Comparison of ENCODE assay signal across 7 mouse cellular contexts in the genomic region with DNA sequence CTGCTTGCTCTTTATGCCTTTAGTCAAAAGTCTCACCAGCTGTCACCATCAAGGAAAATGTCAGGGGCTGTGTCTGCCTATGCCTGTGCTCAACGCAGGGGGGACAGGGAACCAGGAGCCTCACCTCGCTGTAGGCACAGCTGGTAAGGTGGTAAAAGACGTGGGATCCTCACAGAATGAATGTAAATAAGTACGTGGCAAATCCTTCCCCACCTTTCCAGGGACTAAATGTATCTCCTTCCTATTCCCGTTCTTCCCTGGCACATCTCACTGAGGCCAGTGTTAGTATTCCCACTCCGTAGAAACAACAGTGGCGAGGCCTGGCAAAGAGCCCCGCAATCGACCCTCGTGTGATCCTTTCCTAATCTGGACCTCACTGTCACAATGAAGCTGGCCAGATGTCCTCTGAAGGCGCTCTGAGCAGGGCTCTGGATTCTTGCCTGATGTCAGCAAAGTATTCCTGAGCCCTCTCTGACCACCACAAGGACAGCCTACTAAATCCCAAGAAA.
A peak's percentile ranks its signal among the peaks of the same experiment; 100 is the strongest.
DNase-seq lines count a peak whose midpoint lies in the region; ATAC-seq and TF ChIP-seq lines count a peak whose summit lies in the region.

No protein-coding gene starts in this region.

- TF ChIP-seq POLR2A in thymus, adult 2 months (IDR thresholded peaks at IDR 0.05; ENCODE audit: control insufficient read depth, extremely low read depth, insufficient read depth, low read length, poor library complexity), result no peak

- H3K9me3 ChIP-seq in heart, embryonic 12.5 days (replicated peaks), result no peaks in the 10 kb centered on the region
- H3K9me3 ChIP-seq in intestine, embryonic 16.5 days (ENCODE audit: control insufficient read depth, low read length), result no peaks in the 10 kb centered on the region
- H3K9me3 ChIP-seq in liver, postnatal 0 days (ENCODE audit: low read length), result no peaks in the 10 kb centered on the region

- ATAC-seq in heart, embryonic 12.5 days (ENCODE audit: insufficient number of reproducible peaks, low FRiP score), result peak; percentile 75
- peak; percentile 46; the same call in 1 of the 2 replicates for ATAC-seq in intestine, embryonic 16.5 days
- no peak for ATAC-seq in liver, postnatal 0 days

- intact Hi-C loops in left cerebral cortex, adult 2 months (cut with DNase I), result no loop called here

- H3K4me3 ChIP-seq in left cerebral cortex, adult 2 months, result no peak overlapping the region
- H3K4me3 ChIP-seq in heart, embryonic 12.5 days, result peak overlapping the region; percentile 1; the same call in 1 of the 2 replicates
- no peak overlapping the region for H3K4me3 ChIP-seq in intestine, embryonic 16.5 days (ENCODE audit: low read length)
- H3K4me3 ChIP-seq in thymus, adult 2 months (ENCODE audit: control insufficient read depth, insufficient read depth, low read length), result no peak overlapping the region
- no peak overlapping the region for H3K4me3 ChIP-seq in liver, postnatal 0 days (ENCODE audit: low read depth, low read length)

- H3K36me3 ChIP-seq in heart, embryonic 12.5 days, result no peaks in the 10 kb centered on the region
- H3K36me3 ChIP-seq in intestine, embryonic 16.5 days (ENCODE audit: control insufficient read depth, insufficient read depth, low read length), result no peaks in the 10 kb centered on the region
- no peaks in the 10 kb centered on the region for H3K36me3 ChIP-seq in thymus, adult 2 months (ENCODE audit: control insufficient read depth, insufficient read depth, low read length)
- H3K36me3 ChIP-seq in liver, postnatal 0 days (replicated peaks; ENCODE audit: insufficient read depth, low read length), result no peaks in the 10 kb centered on the region

- no peak for TF ChIP-seq EP300 in liver, postnatal 0 days (IDR thresholded peaks at IDR 0.05; ENCODE audit: low read depth)

- peaks cover 14% of the 10 kb centered on the region for H3K4me1 ChIP-seq in heart, embryonic 12.5 days (replicated peaks)
- no peaks in the 10 kb centered on the region for H3K4me1 ChIP-seq in intestine, embryonic 16.5 days (ENCODE audit: control insufficient read depth, insufficient read depth, low read length)
- no peaks in the 10 kb centered on the region for H3K4me1 ChIP-seq in thymus, adult 2 months (replicated peaks; ENCODE audit: control insufficient read depth, insufficient read depth, low read length)
- H3K4me1 ChIP-seq in liver, postnatal 0 days (ENCODE audit: insufficient read depth), result no peaks in the 10 kb centered on the region

- peak overlapping the region; percentile 48 for H3K4me2 ChIP-seq in heart, embryonic 12.5 days
- H3K4me2 ChIP-seq in intestine, embryonic 16.5 days (ENCODE audit: low read depth, low read length), result no peak overlapping the region
- H3K4me2 ChIP-seq in liver, postnatal 0 days (ENCODE audit: low read depth, low read length), result no peak overlapping the region

- H3K27ac ChIP-seq in left cerebral cortex, adult 2 months, result peak overlapping the region; percentile 50; the same call in 1 of the 2 replicates
- H3K27ac ChIP-seq in heart, embryonic 12.5 days (ENCODE audit: poor library complexity, severe bottlenecking), result peak overlapping the region; percentile 71
- no peak overlapping the region for H3K27ac ChIP-seq in intestine, embryonic 16.5 days (ENCODE audit: low read length)
- H3K27ac ChIP-seq in thymus, adult 2 months (ENCODE audit: control insufficient read depth, insufficient read depth, low read length), result no peak overlapping the region
- no peak overlapping the region for H3K27ac ChIP-seq in liver, postnatal 0 days (ENCODE audit: low read depth)

- no peaks in the 10 kb centered on the region for H3K27me3 ChIP-seq in heart, embryonic 12.5 days (replicated peaks)
- no peaks in the 10 kb centered on the region for H3K27me3 ChIP-seq in intestine, embryonic 16.5 days (replicated peaks; ENCODE audit: control insufficient read depth, insufficient read depth, low read length)
- no peaks in the 10 kb centered on the region for H3K27me3 ChIP-seq in thymus, adult 2 months (ENCODE audit: control insufficient read depth, insufficient read depth, low read length)
- no peaks in the 10 kb centered on the region for H3K27me3 ChIP-seq in liver, postnatal 0 days (ENCODE audit: insufficient read depth, low read length)

- 12% methylated on average over 11 of the region's 11 CpGs for WGBS in heart, embryonic 12.5 days
- 24% methylated on average over 11 of the region's 11 CpGs for WGBS in intestine, embryonic 16.5 days
- 38% methylated on average over 11 of the region's 11 CpGs for WGBS in thymus, adult 2 months
- WGBS in liver, postnatal 0 days (ENCODE audit: insufficient replicate concordance), result 25% methylated on average over 11 of the region's 11 CpGs

- no peak; the same call in 1 of the 2 replicates for TF ChIP-seq CTCF in left cerebral cortex, adult 2 months (IDR thresholded peaks at IDR 0.05)
- TF ChIP-seq CTCF in thymus, adult 2 months (IDR thresholded peaks at IDR 0.05; ENCODE audit: borderline replicate concordance, control insufficient read depth, extremely low read depth, insufficient read depth, low read length, poor library complexity), result no peak
- TF ChIP-seq CTCF in liver, postnatal 0 days (IDR thresholded peaks at IDR 0.05; ENCODE audit: low read depth), result no peak

- 0 out of 2 replicates have a peak overlapping the region, but pooled peaks have one; percentile 33 for H3K9ac ChIP-seq in heart, embryonic 12.5 days
- H3K9ac ChIP-seq in intestine, embryonic 16.5 days (ENCODE audit: low read depth, low read length), result no peak overlapping the region
- H3K9ac ChIP-seq in liver, postnatal 0 days (replicated peaks), result no peak overlapping the region

- DNase-seq in left cerebral cortex, adult 2 months (ENCODE audit: extremely low spot score in 1 of 2, low spot score in 2 of 2), result peak in 1 of 2 experiments; percentile 19
- DNase-seq in left cerebral cortex, adult 8-10 months (ENCODE audit: low spot score in 2 of 2), result no peak
- peak; percentile 51 to 57 for DNase-seq in right cerebral cortex, postnatal 10 days (ENCODE audit: low spot score in 2 of 2)
- no peak for DNase-seq in thymus, adult 2 months
- DNase-seq in liver, postnatal 0 days, result no peak

Comparison
In these comparisons a context has a peak if more than half of its experiments do, and no peak if none do; other contexts are left out.
1. DNase-seq: peak in right cerebral cortex, postnatal 10 days (2 of 2); none in left cerebral cortex, adult 8-10 months (0 of 2), thymus, adult 2 months (single experiment) and liver, postnatal 0 days (single experiment).
2. H3K27ac ChIP-seq: peak in left cerebral cortex, adult 2 months (single experiment) and heart, embryonic 12.5 days (single experiment); none in intestine, embryonic 16.5 days (single experiment), thymus, adult 2 months (single experiment) and liver, postnatal 0 days (single experiment).